Mouse (Mus musculus): ENCODE measurements at regions not wholly inside any gene's neighbourhood (a gene's known extent, or its start where the extent isn't known, plus 50 kb on each side); places are given as distances from the start of the nearest gene placed in this dataset.
A peak's percentile ranks its signal among the peaks of the same experiment; 100 is the strongest.

- H3K4me1 ChIP-seq (ENCODE audit: control insufficient read depth, insufficient read depth, low read length): no peaks in the 10 kb centered on the region
- H3K9ac ChIP-seq (ENCODE audit: low read depth, low read length): no peak overlapping the region
- H3K4me2 ChIP-seq (ENCODE audit: low read length): no peak overlapping the region
- H3K27me3 ChIP-seq (ENCODE audit: control insufficient read depth, insufficient read depth, low read depth, low read length): no peaks in the 10 kb centered on the region
- no peaks in the 10 kb centered on the region for H3K9me3 ChIP-seq (replicated peaks; ENCODE audit: control insufficient read depth, low read length, poor library complexity, severe bottlenecking)
- 85% methylated on average over 4 of the region's 4 CpGs for WGBS
- ATAC-seq: no peak
- no peak overlapping the region for H3K27ac ChIP-seq (ENCODE audit: low read length)
- no peaks in the 10 kb centered on the region for H3K36me3 ChIP-seq (ENCODE audit: control insufficient read depth, insufficient read depth, low read length)
- H3K4me3 ChIP-seq (ENCODE audit: low read depth, low read length): no peak overlapping the region
These were observed 292.2 kb upstream of the Large1 start for GRCm38 (mm10) chr8:73645582-73645981.

DNA sequence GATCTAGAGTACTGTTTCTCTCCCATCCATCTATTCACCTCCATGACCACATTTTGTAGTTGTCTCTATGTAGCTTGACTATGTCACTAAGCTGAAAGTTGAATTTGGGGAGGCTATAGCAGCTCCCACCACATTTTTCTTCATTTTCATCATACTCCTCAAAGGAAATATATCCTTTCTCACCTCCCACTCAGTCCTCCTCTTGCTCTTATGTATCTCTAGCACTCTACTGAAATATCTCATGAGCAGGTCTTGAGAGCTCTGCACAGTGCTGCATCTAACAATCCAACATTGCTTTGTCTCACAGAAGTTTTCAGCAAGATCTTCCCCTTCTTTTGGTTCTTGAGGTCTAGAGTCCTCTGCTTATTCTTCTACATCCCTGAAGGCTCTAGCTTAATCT, 273.5 kb upstream of the Large1 start:
- Histone ChIP-seq H3K9me3 (replicated peaks; ENCODE audit: control insufficient read depth, low read length, poor library complexity, severe bottlenecking) (no peaks in the 10 kb centered on the region), H3K27ac (ENCODE audit: low read length) (no peak overlapping the region), H3K4me1 (ENCODE audit: control insufficient read depth, insufficient read depth, low read length) (no peaks in the 10 kb centered on the region), H3K4me2 (ENCODE audit: low read length) (no peak overlapping the region), H3K36me3 (ENCODE audit: control insufficient read depth, insufficient read depth, low read length) (no peaks in the 10 kb centered on the region), H3K4me3 (ENCODE audit: low read depth, low read length) (no peak overlapping the region), H3K9ac (ENCODE audit: low read depth, low read length) (no peak overlapping the region), H3K27me3 (ENCODE audit: control insufficient read depth, insufficient read depth, low read depth, low read length) (no peaks in the 10 kb centered on the region)
- ATAC-seq: no peak

GRCm38 (mm10) chr8:73618946-73619345, 265.6 kb upstream of the Large1 start:
- Histone ChIP-seq H3K4me3 (ENCODE audit: low read depth, low read length) (no peak overlapping the region), H3K4me2 (ENCODE audit: low read length) (no peak overlapping the region), H3K27me3 (ENCODE audit: control insufficient read depth, insufficient read depth, low read depth, low read length) (no peaks in the 10 kb centered on the region), H3K4me1 (ENCODE audit: control insufficient read depth, insufficient read depth, low read length) (no peaks in the 10 kb centered on the region), H3K36me3 (ENCODE audit: control insufficient read depth, insufficient read depth, low read length) (no peaks in the 10 kb centered on the region), H3K9ac (ENCODE audit: low read depth, low read length) (no peak overlapping the region), H3K27ac (ENCODE audit: low read length) (no peak overlapping the region), H3K9me3 (replicated peaks; ENCODE audit: control insufficient read depth, low read length, poor library complexity, severe bottlenecking) (peaks cover 4% of the 10 kb centered on the region; the same call in 1 of the 2 replicates)
- WGBS: 83% methylated on average over 1 of the region's 1 CpGs
- 0 out of 2 replicates have a peak, but pooled peaks have one; percentile 21 for ATAC-seq

DNA sequence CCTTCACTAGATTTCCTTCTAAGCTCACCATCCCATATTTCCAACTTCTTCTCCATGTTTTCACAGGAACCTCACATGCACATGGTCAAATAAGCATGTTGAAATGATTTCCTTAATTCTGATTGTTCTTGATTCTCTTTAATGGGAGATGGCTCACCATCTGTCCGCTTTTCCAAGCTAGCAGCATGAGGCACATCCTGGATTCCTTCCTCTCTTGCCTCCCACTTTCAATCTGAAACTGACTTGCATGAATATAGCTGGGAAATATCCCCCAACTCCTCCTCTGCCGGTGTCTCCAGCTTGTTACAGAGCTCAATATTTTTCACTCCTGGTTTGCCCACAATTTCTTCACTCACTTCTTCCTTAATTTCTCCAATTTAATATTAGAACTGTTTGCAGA, 261.3 kb upstream of the Large1 start:
- no peaks in the 10 kb centered on the region for H3K4me1 ChIP-seq (ENCODE audit: control insufficient read depth, insufficient read depth, low read length)
- no peaks in the 10 kb centered on the region for H3K36me3 ChIP-seq (ENCODE audit: control insufficient read depth, insufficient read depth, low read length)
- H3K9ac ChIP-seq (ENCODE audit: low read depth, low read length): no peak overlapping the region
- H3K27me3 ChIP-seq (ENCODE audit: control insufficient read depth, insufficient read depth, low read depth, low read length): no peaks in the 10 kb centered on the region
- 82% methylated on average over 2 of the region's 2 CpGs for WGBS
- no peak overlapping the region for H3K4me3 ChIP-seq (ENCODE audit: low read depth, low read length)
- ATAC-seq: no peak
- peaks cover 4% of the 10 kb centered on the region; the same call in 1 of the 2 replicates for H3K9me3 ChIP-seq (replicated peaks; ENCODE audit: control insufficient read depth, low read length, poor library complexity, severe bottlenecking)
- no peak overlapping the region for H3K4me2 ChIP-seq (ENCODE audit: low read length)
- no peak overlapping the region for H3K27ac ChIP-seq (ENCODE audit: low read length)

DNA sequence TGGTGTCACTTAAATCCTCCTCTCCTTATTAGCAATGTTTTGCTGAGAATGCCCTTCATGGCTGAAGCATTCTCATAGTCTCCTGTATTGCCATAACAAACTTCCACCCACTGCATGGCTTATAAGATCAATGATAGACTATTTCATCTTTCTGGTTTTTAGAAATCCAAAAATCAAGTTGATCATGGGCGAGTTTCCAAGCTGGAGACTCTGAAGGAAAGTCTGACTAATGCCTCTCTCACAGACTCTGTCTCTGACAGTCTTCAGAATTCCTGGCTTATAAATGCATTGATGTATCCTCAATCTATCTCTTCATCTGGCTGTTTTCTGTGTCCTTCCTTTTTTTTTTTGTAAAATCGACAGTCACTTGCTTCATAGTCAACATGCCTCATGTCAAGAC, 260.8 kb upstream of the Large1 start:
- Histone ChIP-seq H3K9me3 (replicated peaks; ENCODE audit: control insufficient read depth, low read length, poor library complexity, severe bottlenecking) (peaks cover 3% of the 10 kb centered on the region; the same call in 1 of the 2 replicates), H3K36me3 (ENCODE audit: control insufficient read depth, insufficient read depth, low read length) (no peaks in the 10 kb centered on the region), H3K9ac (ENCODE audit: low read depth, low read length) (no peak overlapping the region), H3K4me3 (ENCODE audit: low read depth, low read length) (no peak overlapping the region), H3K4me1 (ENCODE audit: control insufficient read depth, insufficient read depth, low read length) (no peaks in the 10 kb centered on the region), H3K4me2 (ENCODE audit: low read length) (no peak overlapping the region), H3K27me3 (ENCODE audit: control insufficient read depth, insufficient read depth, low read depth, low read length) (no peaks in the 10 kb centered on the region), H3K27ac (ENCODE audit: low read length) (no peak overlapping the region)
- 74% methylated on average over 2 of the region's 2 CpGs for WGBS
- no peak for ATAC-seq

DNA sequence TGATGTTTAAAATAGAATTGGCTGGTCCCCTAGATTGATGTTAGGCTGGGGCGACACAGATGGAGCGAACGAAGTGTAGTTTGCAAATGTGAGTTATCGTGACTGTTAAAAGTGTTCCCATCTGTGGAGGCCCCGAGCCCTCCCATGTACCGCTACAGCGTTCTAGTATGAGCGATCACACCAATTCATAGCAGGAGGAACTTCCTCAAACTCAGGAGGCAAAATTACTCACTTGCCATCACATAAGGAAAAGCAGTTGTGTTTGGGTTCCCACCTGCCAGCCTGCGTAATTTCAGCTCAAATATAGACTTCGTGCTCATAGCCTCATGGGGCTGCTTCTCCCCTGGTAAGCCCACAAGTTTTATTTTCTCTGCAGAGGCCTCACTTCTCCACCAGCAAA, 258.2 kb upstream of the Large1 start:
- Histone ChIP-seq H3K9me3 (replicated peaks; ENCODE audit: control insufficient read depth, low read length, poor library complexity, severe bottlenecking) (no peaks in the 10 kb centered on the region), H3K9ac (ENCODE audit: low read depth, low read length) (no peak overlapping the region), H3K4me1 (ENCODE audit: control insufficient read depth, insufficient read depth, low read length) (no peaks in the 10 kb centered on the region), H3K4me2 (ENCODE audit: low read length) (no peak overlapping the region), H3K27me3 (ENCODE audit: control insufficient read depth, insufficient read depth, low read depth, low read length) (no peaks in the 10 kb centered on the region), H3K4me3 (ENCODE audit: low read depth, low read length) (no peak overlapping the region), H3K27ac (ENCODE audit: low read length) (no peak overlapping the region), H3K36me3 (ENCODE audit: control insufficient read depth, insufficient read depth, low read length) (no peaks in the 10 kb centered on the region)
- ATAC-seq: no peak
- 96% methylated on average over 10 of the region's 10 CpGs for WGBS

- Histone ChIP-seq H3K9ac (ENCODE audit: low read depth, low read length) (no peak overlapping the region), H3K4me2 (ENCODE audit: low read length) (no peak overlapping the region)
These were observed 217.3 kb upstream of the Large1 start for GRCm38 (mm10) chr8:73570599-73570998.

DNA sequence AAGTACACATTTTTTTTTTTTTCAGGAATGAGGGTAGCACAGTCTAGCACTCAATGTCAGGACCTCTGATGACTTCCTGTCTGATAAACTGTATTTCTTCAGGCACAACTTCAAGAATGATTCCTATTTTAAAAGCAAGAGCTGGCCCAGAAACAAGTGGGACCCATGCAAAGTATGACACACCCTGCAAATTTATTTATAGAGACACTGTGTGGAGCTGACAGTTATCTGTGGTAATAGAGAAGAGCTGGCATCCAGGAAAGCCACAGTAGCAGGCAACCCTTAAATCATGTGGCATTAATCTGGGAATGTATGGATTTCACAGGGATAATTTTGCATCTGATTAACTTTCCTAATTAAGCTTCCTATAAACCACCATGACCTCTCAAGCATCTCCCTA, 216.6 kb upstream of the Large1 start:
- Histone ChIP-seq H3K4me2 (ENCODE audit: low read length) (no peak overlapping the region), H3K36me3 (ENCODE audit: control insufficient read depth, insufficient read depth, low read length) (no peaks in the 10 kb centered on the region), H3K9me3 (replicated peaks; ENCODE audit: control insufficient read depth, low read length, poor library complexity, severe bottlenecking) (no peaks in the 10 kb centered on the region), H3K9ac (ENCODE audit: low read depth, low read length) (no peak overlapping the region), H3K4me1 (ENCODE audit: control insufficient read depth, insufficient read depth, low read length) (no peaks in the 10 kb centered on the region), H3K4me3 (ENCODE audit: low read depth, low read length) (no peak overlapping the region), H3K27me3 (ENCODE audit: control insufficient read depth, insufficient read depth, low read depth, low read length) (no peaks in the 10 kb centered on the region), H3K27ac (ENCODE audit: low read length) (no peak overlapping the region)
- no peak for ATAC-seq

More at GRCm38 (mm10) chr8:73570599-73570998, 217.3 kb upstream of the Large1 start:
- H3K9me3 ChIP-seq (replicated peaks; ENCODE audit: control insufficient read depth, low read length, poor library complexity, severe bottlenecking): no peaks in the 10 kb centered on the region
- no peak for ATAC-seq
- H3K36me3 ChIP-seq (ENCODE audit: control insufficient read depth, insufficient read depth, low read length): no peaks in the 10 kb centered on the region
- H3K4me1 ChIP-seq (ENCODE audit: control insufficient read depth, insufficient read depth, low read length): no peaks in the 10 kb centered on the region
- no peaks in the 10 kb centered on the region for H3K27me3 ChIP-seq (ENCODE audit: control insufficient read depth, insufficient read depth, low read depth, low read length)
- no peak overlapping the region for H3K27ac ChIP-seq (ENCODE audit: low read length)
- H3K4me3 ChIP-seq (ENCODE audit: low read depth, low read length): no peak overlapping the region
